Mouse (Mus musculus): Measurements from ENCODE around the gene AC109138.7. TPM values are rescaled to one million over a fixed set of nuclear protein-coding genes. Genes with fewer than 3 reads are reported as not detected.
A peak's percentile ranks its signal among the peaks of the same experiment; 100 is the strongest.

Gene AC109138.7
- polyA plus RNA-seq, 1 experiment from 2014 or later: not detected

DNA sequence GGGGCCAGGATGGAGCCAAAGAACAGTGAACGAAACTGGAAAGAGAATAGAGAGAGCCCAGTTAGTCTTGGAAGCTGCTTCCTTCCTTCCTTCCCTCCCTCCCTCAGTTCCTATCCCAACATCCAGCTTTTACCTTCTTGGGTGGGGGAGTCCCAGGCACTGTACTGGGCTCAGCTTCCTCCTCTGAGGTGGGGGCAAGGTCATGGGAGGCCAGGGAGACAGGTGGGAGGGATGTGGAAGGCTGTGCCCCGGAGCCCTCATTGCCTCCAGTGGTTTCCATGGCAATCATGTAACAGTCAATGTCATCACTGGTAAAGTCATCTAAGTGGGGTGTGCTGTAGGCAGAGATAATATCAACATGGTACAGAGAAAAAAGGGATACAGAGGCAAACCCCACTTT is 18.1 kb upstream of the AC109138.7 start:
- H3K9me3 ChIP-seq: no peaks in the 10 kb centered on the region
- peaks cover 53% of the 10 kb centered on the region for H3K36me3 ChIP-seq
- WGBS: 69% methylated on average over 2 of the region's 2 CpGs
- H3K4me1 ChIP-seq (replicated peaks): peaks cover 32% of the 10 kb centered on the region
- H3K4me2 ChIP-seq (replicated peaks): no peak overlapping the region
- no peak for ATAC-seq
- no peak overlapping the region for H3K27ac ChIP-seq
- no peak overlapping the region for H3K4me3 ChIP-seq (replicated peaks)
- H3K27me3 ChIP-seq: no peaks in the 10 kb centered on the region
- H3K9ac ChIP-seq (replicated peaks): no peak overlapping the region; the same call in 1 of the 2 replicates

DNA sequence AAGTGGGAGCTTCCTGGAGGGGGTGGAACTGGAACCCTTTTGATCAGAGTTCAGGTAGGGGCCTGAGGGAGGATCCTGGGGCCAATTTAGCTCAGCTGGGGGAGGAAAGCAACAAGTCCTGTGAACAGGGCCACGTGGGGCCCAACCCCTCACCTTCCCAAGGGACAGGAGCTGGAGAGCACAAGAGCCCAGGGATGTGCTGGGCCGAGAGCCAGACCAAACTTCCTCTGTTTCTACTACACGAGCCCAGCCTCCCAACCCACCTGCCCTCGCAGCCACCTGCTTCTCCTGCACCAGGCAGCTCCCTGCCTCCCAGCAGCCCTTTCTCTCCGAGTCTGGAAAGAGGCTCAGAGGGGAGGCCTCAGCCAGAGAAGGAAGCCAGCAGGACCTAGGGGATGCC is 17.6 kb upstream of the AC109138.7 start:
- Histone ChIP-seq H3K4me3 (replicated peaks) (no peak overlapping the region), H3K9ac (replicated peaks) (no peak overlapping the region), H3K36me3 (peaks cover 53% of the 10 kb centered on the region), H3K27me3 (no peaks in the 10 kb centered on the region), H3K27ac (no peak overlapping the region), H3K4me2 (replicated peaks) (no peak overlapping the region), H3K9me3 (no peaks in the 10 kb centered on the region), H3K4me1 (replicated peaks) (peaks cover 34% of the 10 kb centered on the region)
- 67% methylated on average over 5 of the region's 5 CpGs for WGBS
- ATAC-seq: no peak

DNA sequence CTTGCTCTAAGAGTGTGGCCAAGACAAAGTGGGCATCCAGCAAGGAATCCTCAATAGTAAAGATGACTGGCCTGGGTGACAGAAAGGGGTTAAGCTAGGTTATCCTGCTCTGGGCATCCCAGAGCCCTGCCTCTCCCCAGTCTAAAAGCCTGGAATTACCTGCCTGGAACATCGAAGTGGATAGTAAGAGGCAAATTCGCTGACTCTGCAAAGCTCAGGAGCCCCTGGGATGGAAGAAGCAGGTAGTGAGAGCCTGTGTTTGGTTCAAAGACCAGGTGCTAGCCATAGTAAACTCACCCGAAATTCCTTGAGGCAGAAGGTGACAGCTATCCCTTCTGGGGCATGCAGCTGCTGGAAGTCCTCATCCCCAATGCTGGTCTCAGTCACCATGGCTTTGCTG is 17.0 kb upstream of the AC109138.7 start:
- H3K4me3 ChIP-seq (replicated peaks): no peak overlapping the region
- peaks cover 53% of the 10 kb centered on the region for H3K36me3 ChIP-seq
- no peak overlapping the region for H3K27ac ChIP-seq
- no peaks in the 10 kb centered on the region for H3K9me3 ChIP-seq
- H3K4me2 ChIP-seq (replicated peaks): no peak overlapping the region
- WGBS: 75% methylated on average over 3 of the region's 3 CpGs
- peaks cover 39% of the 10 kb centered on the region for H3K4me1 ChIP-seq (replicated peaks)
- H3K9ac ChIP-seq (replicated peaks): no peak overlapping the region
- no peaks in the 10 kb centered on the region for H3K27me3 ChIP-seq
- no peak for ATAC-seq

DNA sequence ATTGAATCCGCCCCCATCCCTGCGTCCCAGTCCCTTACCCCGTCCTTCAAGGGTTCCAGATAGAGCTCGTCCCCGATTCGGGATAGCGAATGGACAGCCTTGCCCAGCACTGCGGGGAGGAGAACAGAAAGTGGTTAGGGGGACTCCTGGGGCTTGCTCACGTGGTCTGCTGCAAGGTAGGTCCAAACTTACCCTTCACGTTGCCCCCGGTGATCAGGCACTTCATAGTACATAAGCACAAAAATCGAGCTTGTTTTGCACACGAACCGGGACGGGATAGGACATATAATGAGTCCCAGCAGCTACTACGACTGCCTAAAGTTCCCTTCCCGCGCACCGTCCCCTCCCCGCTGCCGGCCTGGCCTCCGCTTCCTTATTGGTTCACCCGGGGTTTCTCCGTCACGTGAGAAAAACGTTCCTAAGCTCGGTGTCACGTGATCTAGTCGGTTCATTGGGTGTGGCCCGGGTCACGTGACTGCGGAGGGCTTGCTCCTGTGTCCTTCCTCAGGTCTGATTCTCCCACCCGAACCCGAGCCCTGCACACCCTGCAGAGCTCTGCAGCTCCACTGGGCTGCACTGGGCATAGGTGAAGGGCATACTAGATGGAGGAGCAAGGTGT is 12.8 kb upstream of the AC109138.7 start, which contains the start of gene Rad9a:
Gene Rad9a, minus strand, starts transcription at position 372 of the 619 bp plus-strand sequence.
- H3K36me3 ChIP-seq: peaks cover 21% of the 10 kb centered on the region
- peak within 1 kb of the TSS; percentile 76 for H3K9ac ChIP-seq (replicated peaks)
- H3K4me3 ChIP-seq (replicated peaks): peak within 1 kb of the TSS; percentile 62
- H3K4me2 ChIP-seq (replicated peaks): peak within 1 kb of the TSS; percentile 90
- H3K9me3 ChIP-seq: no peaks in the 10 kb centered on the region
- H3K27ac ChIP-seq: peak within 1 kb of the TSS; percentile 28; the same call in 1 of the 2 replicates
- WGBS: under 1% methylated on average over 34 of the region's 34 CpGs
- H3K4me1 ChIP-seq (replicated peaks): peaks cover 23% of the 10 kb centered on the region
- H3K27me3 ChIP-seq: peaks cover 26% of the 10 kb centered on the region
- ATAC-seq: peak; percentile 87

DNA sequence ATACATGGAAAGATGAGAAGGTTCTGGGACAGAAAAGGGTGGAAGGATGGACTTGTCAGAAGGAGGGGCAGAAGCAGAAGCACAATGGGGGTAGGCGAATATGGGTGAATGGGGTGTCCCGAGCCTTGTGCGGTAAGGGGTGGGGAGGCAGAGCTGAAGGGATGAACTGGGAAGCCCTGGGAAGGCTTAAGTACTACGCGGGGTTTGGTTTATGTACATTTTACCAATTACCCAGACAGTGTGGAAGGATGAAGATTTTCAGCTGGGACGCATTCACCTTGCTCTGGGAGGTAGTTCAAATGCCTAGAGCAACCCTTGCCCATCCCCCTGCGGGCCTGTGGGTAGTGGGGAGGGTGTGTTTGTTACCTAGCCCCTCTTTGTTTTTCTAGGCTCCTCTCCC is 12.0 kb upstream of the AC109138.7 start:
- Histone ChIP-seq H3K27ac (no peak overlapping the region), H3K4me1 (replicated peaks) (peaks cover 23% of the 10 kb centered on the region), H3K4me3 (replicated peaks) (peak overlapping the region; percentile 62), H3K9ac (replicated peaks) (peak overlapping the region; percentile 59), H3K9me3 (no peaks in the 10 kb centered on the region), H3K36me3 (peaks cover 14% of the 10 kb centered on the region), H3K4me2 (replicated peaks) (peak overlapping the region; percentile 90), H3K27me3 (peaks cover 28% of the 10 kb centered on the region)
- 31% methylated on average over 7 of the region's 7 CpGs for WGBS
- ATAC-seq: peak; percentile 37; the same call in 1 of the 2 replicates

DNA sequence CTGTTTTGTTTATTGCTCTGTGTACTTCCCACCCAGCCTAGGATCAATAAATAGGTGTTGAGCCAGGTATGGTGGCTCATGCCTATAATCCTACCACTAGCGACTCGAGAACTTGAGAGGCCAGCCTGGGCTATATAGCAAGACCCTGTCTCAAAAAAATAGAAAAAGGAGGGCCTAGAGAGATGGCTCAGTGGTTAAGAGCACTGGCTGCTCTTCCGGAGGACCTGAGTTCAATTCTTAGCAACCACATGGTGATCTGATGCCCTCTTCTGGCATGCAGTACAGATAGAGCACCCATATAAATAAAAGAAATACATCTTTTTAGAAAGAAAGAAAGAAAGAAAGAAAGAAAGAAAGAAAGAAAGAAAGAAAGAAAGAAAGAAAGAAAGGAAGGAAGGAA is 11.0 kb upstream of the AC109138.7 start:
- Histone ChIP-seq H3K4me3 (replicated peaks) (no peak overlapping the region), H3K9ac (replicated peaks) (no peak overlapping the region), H3K9me3 (no peaks in the 10 kb centered on the region), H3K36me3 (peaks cover 6% of the 10 kb centered on the region; the same call in 1 of the 2 replicates), H3K4me2 (replicated peaks) (no peak overlapping the region), H3K27me3 (peaks cover 28% of the 10 kb centered on the region), H3K4me1 (replicated peaks) (peaks cover 23% of the 10 kb centered on the region), H3K27ac (no peak overlapping the region)
- WGBS: 74% methylated on average over 3 of the region's 3 CpGs
- ATAC-seq: no peak

DNA sequence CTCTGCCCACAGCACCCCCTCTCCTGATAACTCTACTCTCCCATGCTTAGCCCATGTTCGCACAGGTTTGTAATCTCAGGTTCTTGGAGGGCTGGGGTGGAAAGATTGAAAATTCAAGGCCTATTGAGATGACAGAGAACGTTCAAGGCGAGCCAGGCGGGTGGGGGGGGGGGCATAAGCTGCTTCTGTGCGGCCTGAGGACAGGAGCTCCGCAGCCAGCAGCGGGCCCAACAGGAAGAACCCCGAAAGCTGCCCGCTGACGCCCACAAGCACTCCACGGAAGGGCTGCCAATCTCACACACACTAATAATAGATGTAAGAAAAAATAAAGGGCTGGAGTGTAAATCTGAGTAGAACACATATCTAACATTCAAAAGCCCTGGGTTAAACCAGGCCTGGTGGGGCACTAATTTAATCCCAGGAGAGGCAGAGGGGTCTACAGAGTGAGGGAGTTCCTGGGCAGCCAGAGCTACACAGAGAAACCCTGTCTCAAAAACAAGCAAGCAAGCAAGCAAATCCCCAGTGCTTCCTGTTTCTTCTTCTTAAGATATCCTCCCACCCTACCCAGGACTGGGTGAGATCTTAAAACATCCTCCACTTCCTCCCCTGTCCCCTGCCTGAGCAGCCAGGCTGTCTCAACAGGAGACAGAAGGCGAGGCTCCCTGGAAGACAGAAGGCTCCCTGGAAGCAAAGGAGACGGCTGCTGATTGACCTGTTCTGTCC is 10.4 kb upstream of the AC109138.7 start:
- H3K4me1 ChIP-seq (replicated peaks): peaks cover 23% of the 10 kb centered on the region
- H3K9ac ChIP-seq (replicated peaks): no peak overlapping the region
- H3K4me3 ChIP-seq (replicated peaks): no peak overlapping the region
- WGBS: 62% methylated on average over 13 of the region's 13 CpGs
- H3K4me2 ChIP-seq (replicated peaks): no peak overlapping the region
- peaks cover 28% of the 10 kb centered on the region for H3K27me3 ChIP-seq
- no peak overlapping the region for H3K27ac ChIP-seq
- no peaks in the 10 kb centered on the region for H3K9me3 ChIP-seq
- peaks cover 6% of the 10 kb centered on the region; the same call in 1 of the 2 replicates for H3K36me3 ChIP-seq
- ATAC-seq: no peak

DNA sequence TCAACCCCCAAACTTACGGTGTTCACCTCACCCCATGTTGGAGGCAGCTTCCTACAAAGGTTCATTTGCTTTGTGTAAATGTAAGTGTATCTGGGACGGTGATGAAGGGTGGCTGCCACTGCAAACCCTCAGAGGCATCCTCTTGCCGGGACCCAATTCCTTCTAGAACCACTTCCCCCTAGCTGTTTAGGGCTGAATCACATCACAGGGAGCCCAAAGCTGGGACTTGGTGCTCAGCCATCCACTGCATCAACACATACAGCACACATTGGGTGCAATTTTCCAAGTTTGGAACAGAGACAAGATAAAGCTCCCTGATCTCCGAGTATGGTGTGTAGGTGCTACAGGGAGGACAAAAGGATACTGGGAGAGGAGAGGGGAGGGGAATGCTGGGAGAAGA is 9.3 kb upstream of the AC109138.7 start:
- no peaks in the 10 kb centered on the region for H3K36me3 ChIP-seq
- H3K27me3 ChIP-seq: peaks cover 28% of the 10 kb centered on the region
- peaks cover 22% of the 10 kb centered on the region for H3K4me1 ChIP-seq (replicated peaks)
- H3K4me3 ChIP-seq (replicated peaks): no peak overlapping the region
- H3K4me2 ChIP-seq (replicated peaks): no peak overlapping the region
- WGBS: 68% methylated on average over 4 of the region's 4 CpGs
- H3K9me3 ChIP-seq: no peaks in the 10 kb centered on the region
- no peak for ATAC-seq
- H3K27ac ChIP-seq: no peak overlapping the region
- no peak overlapping the region for H3K9ac ChIP-seq (replicated peaks)

DNA sequence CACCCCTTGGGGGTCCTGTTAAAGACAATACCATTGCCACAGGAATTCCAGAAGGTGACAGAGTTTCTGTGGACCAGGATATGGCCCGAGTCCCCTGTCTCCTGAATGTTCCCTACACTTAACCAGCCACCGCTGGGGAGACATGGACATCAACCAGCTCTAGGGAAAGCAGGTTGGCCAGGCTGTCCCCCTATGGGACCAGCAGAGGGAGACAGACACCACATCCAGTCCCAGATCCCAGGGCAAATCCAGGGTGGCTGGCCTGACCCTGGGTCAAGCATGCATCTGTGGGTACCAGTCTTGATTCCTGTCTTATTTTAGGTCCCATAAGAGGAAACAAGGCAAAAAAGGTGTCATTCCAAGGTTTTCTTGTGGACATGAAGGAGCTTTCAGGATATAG is 7.2 kb upstream of the AC109138.7 start:
- 2% methylated on average over 2 of the region's 2 CpGs for whole genome bisulfite sequencing
- peak; percentile 29; the same call in 1 of the 2 replicates for ATAC-seq
- H3K4me2 ChIP-seq (replicated peaks): no peak overlapping the region
- H3K27me3 ChIP-seq: peaks cover 40% of the 10 kb centered on the region
- no peaks in the 10 kb centered on the region for H3K36me3 ChIP-seq
- H3K27ac ChIP-seq: no peak overlapping the region
- H3K9ac ChIP-seq (replicated peaks): no peak overlapping the region
- peaks cover 6% of the 10 kb centered on the region for H3K4me1 ChIP-seq (replicated peaks)
- H3K9me3 ChIP-seq: no peaks in the 10 kb centered on the region
- no peak overlapping the region for H3K4me3 ChIP-seq (replicated peaks)

DNA sequence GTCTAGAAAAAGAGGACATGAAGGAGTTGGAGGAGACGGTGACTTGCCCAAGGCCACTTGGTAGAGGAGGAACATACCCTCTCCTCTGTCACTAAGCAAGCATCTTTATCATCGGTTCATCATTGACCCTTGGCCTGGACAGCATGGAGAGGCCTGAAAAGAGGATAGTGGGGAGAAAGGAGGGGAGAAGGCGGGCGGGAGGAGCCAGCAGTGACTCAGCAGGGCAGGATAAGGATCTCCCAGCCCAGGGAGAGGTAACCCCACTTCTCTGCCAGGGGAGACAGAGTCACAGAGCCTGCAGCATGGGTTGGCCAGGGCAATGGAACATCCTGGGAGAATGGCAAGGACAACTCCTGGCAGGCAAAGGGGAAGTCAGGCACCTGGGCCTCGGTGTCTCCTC is 5.6 kb upstream of the AC109138.7 start:
- no peak overlapping the region for H3K4me2 ChIP-seq (replicated peaks)
- no peak overlapping the region for H3K9ac ChIP-seq (replicated peaks)
- H3K27ac ChIP-seq: no peak overlapping the region
- H3K9me3 ChIP-seq: no peaks in the 10 kb centered on the region
- peaks cover 49% of the 10 kb centered on the region for H3K27me3 ChIP-seq
- 67% methylated on average over 5 of the region's 5 CpGs for WGBS
- peaks cover 12% of the 10 kb centered on the region for H3K4me1 ChIP-seq (replicated peaks)
- H3K36me3 ChIP-seq: no peaks in the 10 kb centered on the region
- no peak overlapping the region for H3K4me3 ChIP-seq (replicated peaks)
- ATAC-seq: no peak

DNA sequence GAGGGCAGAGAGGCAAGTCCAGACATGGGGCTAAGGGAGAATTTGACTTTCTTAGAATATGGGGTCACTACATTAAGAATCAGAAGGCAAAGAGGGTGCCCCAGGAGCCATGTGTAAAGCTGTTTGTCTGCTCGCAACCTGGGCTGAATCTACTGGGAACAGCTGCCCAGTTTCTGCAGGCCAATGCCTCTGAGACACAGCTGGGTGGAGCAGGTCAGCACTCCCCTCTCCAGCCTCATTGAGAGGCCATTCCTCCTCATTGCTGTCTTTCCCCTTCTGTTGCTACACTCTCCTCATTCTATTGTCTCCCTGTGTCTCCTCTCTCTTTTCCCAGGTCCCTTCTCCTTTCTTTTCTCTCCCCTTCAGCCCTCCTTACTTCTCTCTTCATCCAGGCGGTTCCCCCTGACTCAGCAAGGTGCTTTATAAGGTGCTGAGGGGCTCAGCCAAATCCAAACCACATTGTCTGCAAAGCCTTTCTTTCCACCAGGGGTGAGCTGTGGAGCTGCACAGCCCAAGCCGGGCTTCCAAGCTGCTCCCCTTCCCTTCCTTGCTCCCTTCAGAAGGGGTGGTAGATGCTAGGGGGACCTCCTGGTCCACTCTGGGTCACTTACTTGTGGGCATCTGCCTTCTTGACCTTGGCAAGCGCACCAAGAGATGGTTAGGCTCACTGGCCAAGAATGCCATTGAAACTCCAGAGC is 2.1 kb upstream of the AC109138.7 start:
- ATAC-seq: no peak
- H3K27me3 ChIP-seq: peaks cover 62% of the 10 kb centered on the region

DNA sequence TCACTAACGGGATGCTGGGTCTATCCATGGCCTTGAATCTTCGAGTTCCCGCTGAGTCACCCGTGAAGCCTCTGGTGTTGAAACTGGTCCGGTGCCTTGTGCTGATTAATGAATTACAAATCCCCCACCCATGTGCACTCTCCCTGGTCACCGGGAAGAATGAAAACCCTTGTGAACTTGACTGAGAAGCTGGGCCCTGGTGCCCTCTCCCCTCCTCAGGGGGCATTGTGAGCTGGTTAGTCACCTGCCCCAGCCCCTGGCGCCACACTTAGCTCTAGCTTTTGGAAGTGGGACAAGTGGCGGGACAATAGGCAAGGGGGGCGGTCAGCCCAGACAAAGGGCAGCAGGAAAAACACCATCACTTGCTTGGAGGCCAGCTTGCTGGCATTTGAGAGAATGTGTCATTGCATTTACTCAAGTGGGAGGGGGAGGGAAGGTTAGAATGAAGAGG is 608 bp upstream of the AC109138.7 start:
- no peaks in the 10 kb centered on the region for H3K9me3 ChIP-seq
- no peak overlapping the region for H3K27ac ChIP-seq
- H3K36me3 ChIP-seq: no peaks in the 10 kb centered on the region
- H3K27me3 ChIP-seq: peaks cover 78% of the 10 kb centered on the region
- H3K4me3 ChIP-seq (replicated peaks): no peak overlapping the region
- ATAC-seq: no peak
- H3K4me1 ChIP-seq (replicated peaks): peaks cover 44% of the 10 kb centered on the region
- 6% methylated on average over 9 of the region's 9 CpGs for WGBS
- 0 out of 2 replicates have a peak overlapping the region, but pooled peaks have one; percentile 7 for H3K9ac ChIP-seq (replicated peaks)
- H3K4me2 ChIP-seq (replicated peaks): peak overlapping the region; percentile 96

More for the DNA sequence above, 2.1 kb upstream of the AC109138.7 start:
- H3K4me2 ChIP-seq (replicated peaks): no peak overlapping the region
- no peak overlapping the region for H3K9ac ChIP-seq (replicated peaks)
- H3K36me3 ChIP-seq: no peaks in the 10 kb centered on the region
- H3K27ac ChIP-seq: no peak overlapping the region
- peaks cover 41% of the 10 kb centered on the region for H3K4me1 ChIP-seq (replicated peaks)
- WGBS: 29% methylated on average over 4 of the region's 4 CpGs
- no peaks in the 10 kb centered on the region for H3K9me3 ChIP-seq
- H3K4me3 ChIP-seq (replicated peaks): no peak overlapping the region
